Mouse (Mus musculus) kidney, postnatal 0 days (tissue): ENCODE results near the gene Mcee. TPM values are rescaled to one million over a fixed set of nuclear protein-coding genes. Genes with fewer than 3 reads are reported as not detected.

Experiments used
- ATAC-seq: fragments of 200-750 bp; cut with Nextera tagmentation; replicated peaks from 2 replicates; pipeline ENCODE4 v1.8.0; 2017; ENCODE audit warnings: low read depth, moderate number of reproducible peaks, moderate TSS enrichment, moderate library complexity; ENCODE audit not compliant: low FRiP score
- DNase-seq: peaks from one replicate; pipeline ENCODE4 v3.0.0-alpha.2; 2016; ENCODE audit warnings: low spot score
- H3K27ac ChIP-seq: fragments of 300-500 bp; sonication (generic); 2 replicates; pipeline ENCODE4 v1.5.1; 2014; ENCODE audit warnings: mild to moderate bottlenecking
- H3K27me3 ChIP-seq: fragments of 300-500 bp; sonication (generic); 2 replicates; pipeline ENCODE4 v1.6.1; 2014; ENCODE audit warnings: low read length, mixed read lengths; ENCODE audit not compliant: insufficient read depth
- H3K36me3 ChIP-seq: fragments of 300-500 bp; sonication (generic); 2 replicates; pipeline ENCODE4 v1.6.1; 2014; ENCODE audit warnings: low read length, mixed read lengths; ENCODE audit not compliant: insufficient read depth
- H3K4me1 ChIP-seq: fragments of 300-500 bp; sonication (generic); replicated peaks from 2 replicates; pipeline ENCODE4 v1.6.1; 2014; ENCODE audit warnings: antibody characterized with exemption, low read length, mixed read lengths; ENCODE audit not compliant: insufficient read depth
- H3K4me2 ChIP-seq: fragments of 300-500 bp; sonication (generic); 2 replicates; pipeline ENCODE4 v1.6.1; 2014; ENCODE audit warnings: mild to moderate bottlenecking, low read length, moderate library complexity, mixed read lengths
- H3K4me3 ChIP-seq: fragments of 300-500 bp; sonication (generic); replicated peaks from 2 replicates; pipeline ENCODE4 v1.5.1; 2014; ENCODE audit warnings: low read depth, low read length
- H3K9ac ChIP-seq: fragments of 300-500 bp; sonication (generic); 2 replicates; pipeline ENCODE4 v1.6.1; 2014; ENCODE audit warnings: low read depth, low read length
- H3K9me3 ChIP-seq: fragments of 300-500 bp; sonication (generic); replicated peaks from 2 replicates; pipeline ENCODE4 v1.6.1; 2016; ENCODE audit warnings: low read length, inconsistent platforms, mixed read lengths
- CTCF ChIP-seq: IDR thresholded peaks from 2 replicates; pipeline ENCODE4 v1.5.1; 2016; ENCODE audit warnings: antibody characterized with exemption, low read depth, mild to moderate bottlenecking, moderate library complexity
- WGBS: fragments of 180-500 bp; shearing (Covaris S2); extraction: QIAGEN DNeasy Blood & Tissue Kit; methylation state at CpG from one replicate; pipeline ENCODE4 v1.1.7; 2014; 5-methylcytosine and 5-hydroxymethylcytosine counted together
- polyA plus RNA-seq: library from polyadenylated mRNA; unstranded; fragments of >200 nt; fragmentation: Nextera tagmentation; extraction: Ambion mirVana; gene quantifications from 2 replicates; pipeline ENCODE4 v1.2.1, GENCODE M21; 2015

Gene Mcee
- polyA plus RNA-seq, 1 experiment from 2014 or later = 211 TPM

DNA sequence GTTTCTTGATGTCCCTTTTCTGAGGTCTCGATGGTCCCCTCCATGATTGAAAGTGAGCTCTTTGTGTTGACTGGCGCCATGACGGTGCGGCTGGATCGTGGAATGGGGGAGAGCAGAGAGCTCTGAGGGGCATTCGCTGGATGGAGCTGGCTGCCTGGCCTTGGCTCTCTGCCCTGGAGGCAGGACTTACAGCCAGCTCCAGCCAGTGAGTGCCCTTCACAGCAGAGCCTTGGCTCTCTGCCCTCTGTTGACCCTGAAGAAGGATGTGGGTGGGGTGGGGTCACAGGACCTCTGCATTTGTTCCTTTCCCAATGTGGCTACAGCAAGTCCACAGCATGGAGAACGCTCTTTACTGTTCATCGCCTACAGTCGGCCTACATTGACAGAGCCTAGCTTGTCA lies 35.0 kb upstream of the Mcee start:
- no peak overlapping the region for H3K4me3 ChIP-seq
- no peak overlapping the region for H3K9ac ChIP-seq
- WGBS = 92% methylated on average over 9 of the region's 9 CpGs
- peaks cover 26% of the 10 kb centered on the region for H3K36me3 ChIP-seq
- H3K27me3 ChIP-seq = no peaks in the 10 kb centered on the region
- H3K9me3 ChIP-seq = no peaks in the 10 kb centered on the region
- no peak overlapping the region for H3K27ac ChIP-seq
- H3K4me1 ChIP-seq = no peaks in the 10 kb centered on the region
- no peak for TF ChIP-seq CTCF
- no peak overlapping the region for H3K4me2 ChIP-seq
- DNase-seq (no peak), ATAC-seq (no peak)

DNA sequence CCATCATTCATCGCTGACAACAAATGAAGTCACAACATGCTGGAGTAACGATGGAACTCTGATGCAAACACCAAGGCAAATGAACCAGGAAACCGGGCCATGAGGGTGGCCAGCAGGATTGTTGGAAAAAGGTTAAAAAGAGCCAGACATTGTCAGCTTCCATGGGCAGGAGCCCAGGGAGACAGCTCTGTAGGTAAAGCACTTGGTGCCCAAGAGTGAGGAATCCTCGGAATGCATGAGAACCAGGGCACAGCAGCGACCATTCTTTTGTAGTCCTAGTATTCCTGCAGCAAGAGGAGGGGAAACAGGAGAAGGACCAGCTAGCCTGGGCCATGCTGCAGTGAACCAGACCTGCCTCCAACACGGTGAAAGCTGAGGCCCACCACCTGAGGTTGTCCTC lies 33.7 kb upstream of the Mcee start:
- Histone ChIP-seq H3K9me3 (no peaks in the 10 kb centered on the region), H3K4me3 (no peak overlapping the region), H3K9ac (no peak overlapping the region), H3K4me2 (no peak overlapping the region), H3K4me1 (no peaks in the 10 kb centered on the region), H3K27ac (no peak overlapping the region), H3K27me3 (no peaks in the 10 kb centered on the region), H3K36me3 (peaks cover 35% of the 10 kb centered on the region)
- DNase-seq = no peak
- no peak for TF ChIP-seq CTCF
- WGBS = 93% methylated on average over 6 of the region's 6 CpGs
- no peak for ATAC-seq

DNA sequence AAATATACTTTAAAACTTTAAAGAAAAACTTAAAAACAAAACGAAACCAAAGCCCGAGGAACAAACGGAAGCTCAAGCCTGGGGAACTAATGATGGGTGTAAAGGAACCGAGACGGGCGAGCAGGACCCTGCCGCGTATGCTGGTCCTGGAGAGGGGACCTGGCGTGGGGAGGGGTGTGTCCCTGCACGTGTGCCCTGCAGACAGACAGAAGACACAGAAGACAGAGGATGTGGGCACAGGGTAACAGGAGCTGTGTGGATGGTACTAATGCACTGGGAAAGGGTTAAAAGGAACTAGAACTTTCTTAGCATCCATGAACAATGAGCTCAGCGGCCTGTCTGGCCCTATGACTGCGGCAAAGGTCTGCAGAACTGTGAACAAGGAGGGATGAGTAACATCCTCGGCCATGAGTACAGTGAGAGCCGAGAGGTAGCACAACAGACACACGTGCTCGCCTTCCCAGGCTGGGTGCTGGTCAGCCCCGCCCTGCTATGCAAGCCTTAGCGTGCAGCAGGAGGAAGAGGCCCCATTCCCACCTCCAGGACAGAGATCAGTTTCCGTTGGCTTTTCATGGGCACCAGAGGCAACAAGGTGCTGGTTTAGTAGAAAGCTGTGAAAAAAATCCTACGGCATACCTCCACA lies 32.3 kb upstream of the Mcee start:
- WGBS = 89% methylated on average over 20 of the region's 20 CpGs
- no peaks in the 10 kb centered on the region for H3K9me3 ChIP-seq
- no peak for TF ChIP-seq CTCF
- peaks cover 45% of the 10 kb centered on the region for H3K36me3 ChIP-seq
- DNase-seq (no peak), ATAC-seq (no peak)
- no peaks in the 10 kb centered on the region for H3K4me1 ChIP-seq
- H3K4me2 ChIP-seq = no peak overlapping the region
- H3K4me3 ChIP-seq = no peak overlapping the region
- no peak overlapping the region for H3K9ac ChIP-seq
- no peak overlapping the region for H3K27ac ChIP-seq
- H3K27me3 ChIP-seq = no peaks in the 10 kb centered on the region

DNA sequence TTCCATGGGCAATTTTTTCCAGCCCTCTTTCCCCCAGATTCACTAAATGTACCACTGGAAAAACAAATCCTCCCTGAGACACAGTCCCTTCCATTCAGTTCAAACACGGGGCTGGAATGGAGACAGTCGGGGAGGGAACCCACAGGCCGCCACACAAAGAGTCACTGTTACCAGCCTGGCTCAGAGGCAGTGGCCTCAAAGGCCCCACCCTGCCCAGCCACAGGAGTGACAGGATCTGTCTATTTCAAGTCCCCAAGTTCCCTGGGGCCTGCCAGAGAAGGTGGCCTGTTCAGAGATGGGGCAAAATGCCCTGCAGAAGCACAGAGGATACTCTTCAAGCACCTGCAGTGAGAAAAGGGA lies 31.8 kb upstream of the Mcee start:
- Histone ChIP-seq H3K4me1 (no peaks in the 10 kb centered on the region), H3K9me3 (no peaks in the 10 kb centered on the region), H3K4me2 (no peak overlapping the region), H3K9ac (no peak overlapping the region), H3K36me3 (peaks cover 45% of the 10 kb centered on the region), H3K27me3 (no peaks in the 10 kb centered on the region), H3K27ac (no peak overlapping the region), H3K4me3 (no peak overlapping the region)
- ATAC-seq (no peak), DNase-seq (no peak)
- no peak for TF ChIP-seq CTCF
- WGBS = 62% methylated on average over 3 of the region's 3 CpGs

DNA sequence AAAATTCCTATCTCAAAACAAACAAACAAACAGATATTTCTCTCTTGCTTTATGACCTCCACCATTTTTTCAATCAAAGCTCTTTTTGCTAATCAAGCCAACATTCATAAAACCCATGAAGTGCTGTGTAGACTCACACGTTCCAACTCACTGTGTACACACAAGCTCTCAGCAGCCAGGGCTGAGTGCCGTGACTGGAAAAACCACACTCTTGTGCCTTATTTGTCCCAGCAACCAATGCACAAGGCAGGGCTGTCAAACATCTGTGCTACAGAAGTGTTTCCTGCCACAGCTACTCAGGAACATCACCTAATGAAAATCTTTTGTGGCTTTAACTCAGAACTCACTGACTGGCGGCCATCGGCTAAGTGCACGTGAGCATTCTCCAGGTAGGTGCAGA lies 26.5 kb upstream of the Mcee start:
- WGBS = 96% methylated on average over 5 of the region's 5 CpGs
- no peak for ATAC-seq
- H3K4me1 ChIP-seq = no peaks in the 10 kb centered on the region
- no peaks in the 10 kb centered on the region for H3K27me3 ChIP-seq
- no peak for TF ChIP-seq CTCF
- H3K4me3 ChIP-seq = no peak overlapping the region
- H3K9me3 ChIP-seq = no peaks in the 10 kb centered on the region
- no peak overlapping the region for H3K9ac ChIP-seq
- H3K36me3 ChIP-seq = peaks cover 40% of the 10 kb centered on the region
- H3K27ac ChIP-seq = no peak overlapping the region
- H3K4me2 ChIP-seq = no peak overlapping the region
- DNase-seq = no peak

DNA sequence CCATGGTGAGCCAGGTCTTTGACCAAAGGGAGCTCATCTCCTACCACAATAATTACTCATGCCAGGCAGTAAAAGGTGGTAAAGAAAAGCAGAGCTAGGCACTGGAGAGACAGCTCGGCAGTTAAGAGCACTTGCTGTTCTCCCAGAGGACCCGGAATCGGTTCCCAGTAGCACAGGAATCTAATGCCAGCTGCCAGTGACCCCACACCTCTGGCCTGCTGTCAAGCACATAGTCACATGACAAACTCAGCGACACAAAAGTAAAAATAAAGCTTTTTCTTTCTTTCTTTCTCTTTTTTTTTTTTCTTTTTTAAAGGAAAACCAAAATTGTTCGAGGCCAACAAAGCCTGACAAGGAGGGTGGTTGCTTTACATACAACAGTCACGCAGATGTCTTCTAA lies 22.6 kb upstream of the Mcee start:
- no peak overlapping the region for H3K9ac ChIP-seq
- DNase-seq (no peak), ATAC-seq (no peak)
- no peak overlapping the region for H3K27ac ChIP-seq
- H3K36me3 ChIP-seq = peaks cover 9% of the 10 kb centered on the region; the same call in 1 of the 2 replicates
- TF ChIP-seq CTCF = no peak
- no peaks in the 10 kb centered on the region for H3K27me3 ChIP-seq
- H3K4me1 ChIP-seq = peaks cover 6% of the 10 kb centered on the region; the same call in 1 of the 2 replicates
- no peak overlapping the region for H3K4me2 ChIP-seq
- WGBS = 86% methylated on average over 6 of the region's 6 CpGs
- no peak overlapping the region for H3K4me3 ChIP-seq
- no peaks in the 10 kb centered on the region for H3K9me3 ChIP-seq
